Mouse (Mus musculus) cortical plate, adult 2 months (tissue): ENCODE measurements at regions not wholly inside any gene's neighbourhood (a gene's known extent, or its start where the extent isn't known, plus 50 kb on each side); places are given as distances from the start of the nearest gene placed in this dataset.

Experiments used
- CTCF ChIP-seq: fragments of 200-500 bp; IDR thresholded peaks from 2 replicates; pipeline ENCODE4 v1.5.1; 2011; ENCODE audit warnings: mild to moderate bottlenecking, control low read depth, low read length; ENCODE audit not compliant: insufficient read depth; ENCODE audit errors: extremely low read depth
- POLR2A ChIP-seq: fragments of 200-500 bp; IDR thresholded peaks from 2 replicates; pipeline ENCODE4 v1.6.1; 2011; ENCODE audit warnings: mild to moderate bottlenecking, low read length, control low read depth; ENCODE audit not compliant: insufficient read depth; ENCODE audit errors: extremely low read depth

DNA sequence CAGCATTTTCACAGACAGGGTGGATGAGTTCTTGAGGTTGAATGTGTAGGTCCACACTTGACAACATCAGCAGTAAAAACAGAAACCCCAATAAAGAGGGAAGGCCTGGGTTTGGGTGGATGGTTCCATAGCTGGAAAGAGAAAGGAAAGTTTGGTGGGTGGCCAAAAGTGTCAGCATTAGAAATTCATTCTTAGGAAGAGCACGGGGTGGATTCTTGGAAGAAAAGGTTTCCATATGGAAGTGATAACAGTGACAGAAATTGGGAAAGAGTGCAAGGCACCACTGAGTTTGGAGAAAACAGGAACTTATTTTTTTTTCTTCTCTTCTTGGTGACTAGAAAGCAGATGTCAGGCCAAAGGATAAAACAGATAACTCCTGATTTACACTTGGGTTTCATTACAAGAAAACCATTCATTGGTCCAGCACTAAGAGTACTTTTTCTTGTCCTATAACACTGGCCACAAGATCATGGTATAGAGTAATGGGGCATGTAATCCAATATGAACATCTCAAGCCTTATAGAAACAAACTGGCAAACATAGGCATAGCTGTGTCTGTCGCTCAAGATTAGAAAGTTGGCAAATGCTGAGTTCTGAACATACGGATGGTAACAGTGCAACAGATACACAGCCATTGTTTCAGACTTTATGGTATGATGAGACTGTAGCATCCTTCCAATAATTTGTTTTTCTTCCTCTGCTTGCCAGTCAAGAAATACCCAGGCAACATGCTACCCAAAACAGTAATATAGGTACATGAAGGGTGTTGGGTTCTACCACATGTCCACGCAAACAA is 209.7 kb upstream of the Pard3b start:
- TF ChIP-seq CTCF (no peak), POLR2A (no peak)
